Mouse (Mus musculus) testis, adult 2 months (tissue): Measurements from ENCODE around the gene Rufy2. TPM values are rescaled to one million over a fixed set of nuclear protein-coding genes. Genes with fewer than 3 reads are reported as not detected.
"Not testable (repeated sequence)": the region's sequence is repeated elsewhere in the genome, so short reads cannot be mapped to it uniquely, and the experiment has no call there.

Experiments
- H3K27ac ChIP-seq: fragments of 200-500 bp; 2 replicates; pipeline ENCODE4 v1.5.1; 2012; ENCODE audit warnings: low read depth, low read length; ENCODE audit not compliant: control insufficient read depth, insufficient read depth
- H3K27me3 ChIP-seq: fragments of 200-500 bp; 2 replicates; pipeline ENCODE4 v1.6.1; 2012; ENCODE audit warnings: mild to moderate bottlenecking, low read length, moderate library complexity; ENCODE audit not compliant: control insufficient read depth, insufficient read depth
- H3K36me3 ChIP-seq: fragments of 200-500 bp; 2 replicates; pipeline ENCODE4 v1.6.1; 2012; ENCODE audit warnings: mild to moderate bottlenecking, low read length; ENCODE audit not compliant: control insufficient read depth, insufficient read depth
- H3K4me1 ChIP-seq: fragments of 200-500 bp; 2 replicates; pipeline ENCODE4 v1.6.1; 2012; ENCODE audit warnings: low read length; ENCODE audit not compliant: control insufficient read depth, insufficient read depth
- H3K4me3 ChIP-seq: fragments of 200-500 bp; 2 replicates; pipeline ENCODE4 v1.5.1; 2012; ENCODE audit warnings: low read depth, mild to moderate bottlenecking, low read length, moderate library complexity, mixed read lengths; ENCODE audit not compliant: control insufficient read depth
- CTCF ChIP-seq: fragments of 200-500 bp; IDR thresholded peaks from 2 replicates; pipeline ENCODE4 v1.5.1; 2012; ENCODE audit warnings: low read depth, mild to moderate bottlenecking, inconsistent platforms, low read length, moderate library complexity; ENCODE audit not compliant: control insufficient read depth, insufficient read depth, insufficient replicate concordance
- POLR2A ChIP-seq: fragments of 200-500 bp; IDR thresholded peaks from 2 replicates; pipeline ENCODE4 v1.6.1; 2012; ENCODE audit warnings: low read depth, mild to moderate bottlenecking, inconsistent platforms, low read length, moderate library complexity; ENCODE audit not compliant: control insufficient read depth
- polyA plus RNA-seq: library from polyadenylated mRNA; depleted of rRNA; stranded (reverse); fragments of >200 nt; gene quantifications from 2 replicates; pipeline ENCODE4 v1.2.3, GENCODE M21; 2012

Gene Rufy2
- polyA plus RNA-seq, 1 experiment: 1.2 TPM

- Histone ChIP-seq H3K4me1 (no peaks in the 10 kb centered on the region), H3K27ac (no peak overlapping the region), H3K4me3 (no peak overlapping the region), H3K27me3 (no peaks in the 10 kb centered on the region), H3K36me3 (no peaks in the 10 kb centered on the region)
- TF ChIP-seq POLR2A (no peak), CTCF (no peak)
Measured at GRCm38 (mm10) chr10:63052011-63052410, 72.0 kb downstream of the Rufy2 start.

GRCm38 (mm10) chr10:63053007-63053406, 73.0 kb downstream of the Rufy2 start:
- no peak overlapping the region for H3K27ac ChIP-seq
- TF ChIP-seq CTCF: no peak
- TF ChIP-seq POLR2A: no peak

GRCm38 (mm10) chr10:63054071-63054470, 74.0 kb downstream of the Rufy2 start:
- not testable (repeated sequence) for H3K4me1 ChIP-seq, H3K27me3 ChIP-seq, H3K4me3 ChIP-seq, H3K27ac ChIP-seq, H3K36me3 ChIP-seq

More at GRCm38 (mm10) chr10:63053007-63053406, 73.0 kb downstream of the Rufy2 start:
- H3K4me1 ChIP-seq: no peaks in the 10 kb centered on the region
- no peaks in the 10 kb centered on the region for H3K27me3 ChIP-seq
- no peak overlapping the region for H3K4me3 ChIP-seq
- H3K36me3 ChIP-seq: no peaks in the 10 kb centered on the region

- H3K27ac ChIP-seq: no peak overlapping the region
- H3K27me3 ChIP-seq: no peaks in the 10 kb centered on the region
- no peaks in the 10 kb centered on the region for H3K36me3 ChIP-seq
- no peak overlapping the region for H3K4me3 ChIP-seq
- TF ChIP-seq POLR2A (no peak), CTCF (peak; percentile 44; the same call in 1 of the 2 replicates)
- H3K4me1 ChIP-seq: no peaks in the 10 kb centered on the region
Measured at GRCm38 (mm10) chr10:63054586-63054985, 74.6 kb downstream of the Rufy2 start.

- no peaks in the 10 kb centered on the region for H3K4me1 ChIP-seq
- H3K27ac ChIP-seq: no peak overlapping the region
- H3K27me3 ChIP-seq: no peaks in the 10 kb centered on the region
- TF ChIP-seq CTCF: no peak
- no peak for TF ChIP-seq POLR2A
- H3K36me3 ChIP-seq: no peaks in the 10 kb centered on the region
- no peak overlapping the region for H3K4me3 ChIP-seq
Measured at GRCm38 (mm10) chr10:63056966-63057750, 77.1 kb downstream of the Rufy2 start.

GRCm38 (mm10) chr10:63059862-63060261, 79.8 kb downstream of the Rufy2 start, which contains the start of gene Pbld1:
TSS of gene Pbld1 (plus strand) at chr10:63060162.
- no peaks in the 10 kb centered on the region for H3K27me3 ChIP-seq
- H3K36me3 ChIP-seq: no peaks in the 10 kb centered on the region
- no peak within 1 kb of the TSS for H3K27ac ChIP-seq
- no peaks in the 10 kb centered on the region for H3K4me1 ChIP-seq
- H3K4me3 ChIP-seq: no peak within 1 kb of the TSS
- TF ChIP-seq CTCF (no peak), POLR2A (no peak)

GRCm38 (mm10) chr10:63060406-63060805, 80.4 kb downstream of the Rufy2 start:
- Histone ChIP-seq H3K27me3 (no peaks in the 10 kb centered on the region), H3K4me3 (no peak overlapping the region)
- no peak for TF ChIP-seq CTCF
- no peak for TF ChIP-seq POLR2A

More at GRCm38 (mm10) chr10:63060406-63060805, 80.4 kb downstream of the Rufy2 start:
- no peaks in the 10 kb centered on the region for H3K36me3 ChIP-seq
- no peaks in the 10 kb centered on the region for H3K4me1 ChIP-seq
- H3K27ac ChIP-seq: no peak overlapping the region
